Mouse (Mus musculus): ENCODE measurements at regions not wholly inside any gene's neighbourhood (a gene's known extent, or its start where the extent isn't known, plus 50 kb on each side); places are given as distances from the start of the nearest gene placed in this dataset.

- TF ChIP-seq CTCF (IDR thresholded peaks at IDR 0.05), result no peak
- TF ChIP-seq EP300 (IDR thresholded peaks at IDR 0.05; ENCODE audit: insufficient read depth, low read depth, low read length), result no peak
Measured at GRCm38 (mm10) chr8:113271262-113271661, 364.1 kb upstream of the Mon1b start.

All from heart, adult 2 months (tissue).